Mouse (Mus musculus) telencephalon, adult 2 months (tissue): ENCODE results near the gene Phldb1.
"Not testable (repeated sequence)": the region's sequence is repeated elsewhere in the genome, so short reads cannot be mapped to it uniquely, and the experiment has no call there.

Experiments used
- DNase-seq: peaks from one replicate; pipeline ENCODE4 v3.0.0-alpha.2; 2011; ENCODE audit warnings: low read depth, low spot score

Gene Phldb1

GRCm38 (mm10) chr9:44653896-44654295, 81.1 kb downstream of the Phldb1 start:
- no peak for DNase-seq

- DNase-seq: no peak
These were observed 83.0 kb downstream of the Phldb1 start for GRCm38 (mm10) chr9:44652027-44652426.

GRCm38 (mm10) chr9:44648881-44649281, 86.1 kb downstream of the Phldb1 start:
- DNase-seq: no peak

GRCm38 (mm10) chr9:44647656-44648055, 87.3 kb downstream of the Phldb1 start:
- no peak for DNase-seq

- DNase-seq: no peak
These were observed 88.0 kb downstream of the Phldb1 start for GRCm38 (mm10) chr9:44647026-44647425.

DNA sequence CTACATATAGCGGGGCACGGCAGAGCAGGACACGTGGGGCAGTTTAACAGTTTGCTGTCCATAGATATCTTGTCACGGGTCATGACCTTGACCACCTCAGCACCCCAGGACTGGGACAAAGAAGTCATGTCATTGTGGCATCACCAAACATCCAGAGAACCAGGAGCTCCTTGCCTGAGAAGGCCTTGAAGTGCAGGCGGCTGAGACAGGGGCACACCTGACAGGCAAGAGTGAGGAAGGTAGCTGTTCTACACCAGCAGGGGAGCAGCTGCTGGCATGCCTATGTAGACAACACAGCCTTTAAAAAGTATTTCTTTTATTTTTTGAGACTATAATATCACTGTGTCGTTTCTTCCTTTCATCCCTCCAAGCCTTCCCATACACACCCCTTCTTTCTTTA, 88.6 kb downstream of the Phldb1 start:
- no peak for DNase-seq

GRCm38 (mm10) chr9:44645924-44646323, 89.1 kb downstream of the Phldb1 start:
- no peak for DNase-seq

- DNase-seq: no peak
These were observed 89.5 kb downstream of the Phldb1 start for GRCm38 (mm10) chr9:44645481-44645880.

- no peak for DNase-seq
These were observed 90.8 kb downstream of the Phldb1 start for GRCm38 (mm10) chr9:44644186-44644585.

DNA sequence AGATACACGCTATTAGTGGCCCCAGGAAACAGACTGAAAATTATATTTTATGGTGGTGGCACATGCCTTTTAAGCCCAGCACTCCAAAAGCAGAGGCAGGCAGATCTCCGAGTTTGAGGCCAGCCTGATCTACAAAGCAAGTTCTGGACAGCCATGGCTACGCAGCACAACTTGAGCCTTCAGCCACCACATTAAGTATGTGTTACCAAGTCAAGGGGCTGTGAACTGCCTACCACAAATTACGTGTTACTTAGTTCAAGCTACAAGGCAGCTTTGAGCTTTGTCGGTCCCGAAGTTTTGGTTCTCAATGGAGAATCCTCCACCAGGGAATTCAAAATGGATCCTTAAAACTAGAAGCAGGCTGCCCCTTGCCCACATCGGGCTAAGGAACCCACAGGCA, 91.9 kb downstream of the Phldb1 start:
- DNase-seq: no peak

DNA sequence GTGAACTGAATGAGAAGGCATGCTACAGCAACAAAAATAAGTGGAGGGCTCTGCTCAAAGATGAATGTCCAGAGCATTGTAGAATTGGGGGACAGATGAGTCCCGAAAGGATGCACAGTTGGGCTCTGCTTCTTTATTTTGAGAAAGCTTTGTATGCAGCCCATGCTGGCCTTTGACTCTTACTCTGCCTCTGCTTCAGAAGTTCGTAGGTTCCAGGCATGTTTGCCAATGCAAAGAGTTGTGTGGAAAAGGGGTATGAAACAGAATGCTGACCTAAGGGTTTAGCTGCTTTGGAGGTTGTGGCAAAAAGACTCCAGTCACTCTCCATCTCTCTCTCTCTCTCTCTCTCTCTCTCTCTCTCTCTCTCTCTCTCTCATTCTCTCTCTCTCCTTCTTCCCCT, 93.4 kb downstream of the Phldb1 start:
- no peak for DNase-seq

DNA sequence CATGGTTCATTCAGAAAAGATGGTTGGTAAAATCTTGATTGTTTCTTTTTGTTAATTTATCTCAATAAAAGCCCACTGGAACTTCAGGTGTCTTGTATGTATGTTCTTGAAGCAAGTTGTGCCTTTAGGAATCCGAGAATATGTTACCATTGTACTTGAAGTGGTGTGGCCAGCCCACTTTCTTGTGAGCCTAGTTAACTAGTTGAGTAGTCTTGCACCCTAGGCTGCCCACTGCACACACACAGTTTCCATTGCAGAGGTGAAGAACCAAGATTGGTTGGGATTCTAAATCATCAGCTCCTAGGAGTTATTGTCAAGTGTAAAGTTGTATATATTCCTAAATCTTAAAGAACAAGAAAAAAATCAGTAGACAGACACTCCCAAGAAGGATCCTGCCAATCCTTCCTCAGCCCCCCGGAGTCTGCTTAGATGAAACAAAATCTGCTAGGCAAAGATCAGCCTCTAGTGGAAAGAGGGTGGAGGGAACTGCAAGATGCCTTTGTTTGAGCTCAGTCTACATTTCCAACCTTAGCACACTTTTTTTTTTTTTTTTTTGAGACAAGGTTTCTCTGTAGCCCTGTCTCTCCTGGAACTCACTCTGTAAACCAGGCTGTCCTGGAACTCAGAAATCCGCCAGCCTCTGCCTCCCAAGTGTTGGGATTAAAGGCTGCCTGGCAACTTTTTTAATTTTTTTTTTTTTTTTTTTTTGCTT, 94.2 kb downstream of the Phldb1 start:
- DNase-seq: no peak

GRCm38 (mm10) chr9:44640028-44640427, 95.0 kb downstream of the Phldb1 start:
- DNase-seq: not testable (repeated sequence)

DNA sequence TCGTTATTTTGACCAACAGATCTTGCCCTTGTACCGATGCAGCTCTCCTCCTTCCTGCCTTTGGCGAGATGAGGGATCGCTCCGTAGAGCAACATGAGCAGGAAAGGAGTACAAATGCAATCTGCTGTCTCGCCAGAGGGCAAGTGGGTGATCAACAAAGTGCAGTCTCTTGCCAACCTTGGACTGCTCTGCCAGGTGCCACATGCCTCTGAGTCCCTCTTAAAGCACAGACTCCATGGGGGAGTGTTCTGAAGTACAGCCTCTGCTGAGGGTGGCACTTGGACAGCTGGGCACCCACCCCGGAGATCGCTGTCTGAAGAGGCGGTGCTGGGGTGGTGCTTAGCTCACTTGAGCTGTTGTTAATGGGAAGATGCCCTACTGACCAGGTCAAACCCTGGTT, 96.3 kb downstream of the Phldb1 start:
- DNase-seq: not testable (repeated sequence)

- no peak for DNase-seq
These were observed 97.3 kb downstream of the Phldb1 start for GRCm38 (mm10) chr9:44637551-44638169.
